Mouse (Mus musculus) ES-E14 (cell line): ENCODE results near the gene Top2a. TPM values are rescaled to one million over a fixed set of nuclear protein-coding genes. Genes with fewer than 3 reads are reported as not detected.
A peak's percentile ranks its signal among the peaks of the same experiment; 100 is the strongest.

ENCODE experiments used
- DNase-seq: peaks from one replicate; pipeline ENCODE4 v3.0.0-alpha.2; 2013; ENCODE audit warnings: low read depth, low spot score
- H3K27ac ChIP-seq: 2 replicates; pipeline ENCODE4 v1.5.1; 2012; ENCODE audit warnings: low read depth, mild to moderate bottlenecking, low read length, moderate library complexity, mixed read lengths; ENCODE audit not compliant: poor library complexity, insufficient read depth, severe bottlenecking
- H3K36me3 ChIP-seq: 2 replicates; pipeline ENCODE4 v1.6.1; 2012; ENCODE audit warnings: mild to moderate bottlenecking, low read length, moderate library complexity, mixed read lengths; ENCODE audit not compliant: control insufficient read depth, poor library complexity, insufficient read depth, severe bottlenecking
- H3K4me1 ChIP-seq, 2 experiments: fragments of 150-350 bp in 1 of 2; sonication (generic) in 1 of 2; 2 replicates each; pipeline ENCODE4 v1.6.1; 2012; ENCODE audit warnings: low read length in 2 of 2, mild to moderate bottlenecking in 1 of 2, mixed read lengths in 1 of 2; ENCODE audit not compliant: control insufficient read depth in 2 of 2, insufficient read depth in 2 of 2, poor library complexity in 1 of 2
- H3K4me3 ChIP-seq, 2 experiments: fragments of 150-350 bp in 1 of 2; sonication (generic) in 1 of 2; 2 replicates each; pipeline ENCODE4 v1.5.1; 2012; ENCODE audit warnings: low read length in 2 of 2, low read depth in 1 of 2, mild to moderate bottlenecking in 1 of 2, mixed read lengths in 1 of 2; ENCODE audit not compliant: insufficient read depth in 1 of 2, poor library complexity in 1 of 2, severe bottlenecking in 1 of 2
- H3K9ac ChIP-seq: 2 replicates; pipeline ENCODE4 v1.6.1; 2012; ENCODE audit warnings: low read depth, mild to moderate bottlenecking, low read length, mixed read lengths; ENCODE audit not compliant: poor library complexity, insufficient read depth, severe bottlenecking
- H3K9me3 ChIP-seq: fragments of 150-350 bp; sonication (generic); 2 replicates; pipeline ENCODE4 v1.6.1; 2012; ENCODE audit warnings: low read depth, mild to moderate bottlenecking, low read length; ENCODE audit not compliant: control insufficient read depth, insufficient read depth
- CHD2 ChIP-seq: IDR thresholded peaks from 2 replicates; pipeline ENCODE4 v1.6.1; 2014; ENCODE audit warnings: mild to moderate bottlenecking, low read depth, low read length, inconsistent platforms
- HCFC1 ChIP-seq: IDR thresholded peaks from 2 replicates; pipeline ENCODE4 v1.6.1; 2012; ENCODE audit warnings: low read length, inconsistent platforms, borderline replicate concordance; ENCODE audit not compliant: insufficient read depth
- MAFK ChIP-seq: IDR thresholded peaks from 2 replicates; pipeline ENCODE4 v1.6.1; 2014; ENCODE audit warnings: mild to moderate bottlenecking, low read depth, low read length, inconsistent platforms; ENCODE audit not compliant: insufficient read depth
- ZC3H11A ChIP-seq: IDR thresholded peaks from 2 replicates; pipeline ENCODE4 v1.6.1; 2012; ENCODE audit warnings: low read depth, mild to moderate bottlenecking, inconsistent platforms, low read length, borderline replicate concordance
- ZNF384 ChIP-seq: IDR thresholded peaks from 2 replicates; pipeline ENCODE4 v1.6.1; 2012; ENCODE audit warnings: low read depth, low read length, inconsistent platforms
- in situ Hi-C, 2 experiments: fragments of 600-800 bp; cut with MboI; formaldehyde crosslinking; loops; one replicate each; pipeline ENCODE4 v1.15.1; 2025; ENCODE audit warnings: low sequenced_read_pairs in 2 of 2, inconsistent platforms in 1 of 2; ENCODE audit not compliant: unreplicated experiment in 2 of 2
- total RNA-seq: library from RNA; depleted of rRNA; stranded (reverse); fragments of 300-350 nt; gene quantifications from 2 replicates; pipeline ENCODE4 v1.2.3, GENCODE M21; 2012

Top2a gene
- total RNA-seq, 1 experiment = 353 TPM

GRCm38 (mm10) chr11:98953361-98953760 is 70.6 kb downstream of the Top2a start:
- Histone ChIP-seq H3K36me3 (peaks cover 7% of the 10 kb centered on the region; the same call in 1 of the 2 replicates), H3K27ac (peak overlapping the region; percentile 89), H3K4me3 (peak overlapping the region in 1 of 2 experiments; percentile 9; a peak in 1 of 4 replicates), H3K9me3 (no peaks in the 10 kb centered on the region), H3K9ac (peak overlapping the region; percentile 35; the same call in 1 of the 2 replicates), H3K4me1 (peaks cover 6 to 42% of the 10 kb centered on the region in 2 experiments; a peak in 3 of 4 replicates)
- TF ChIP-seq CHD2 (no peak), ZNF384 (no peak), HCFC1 (no peak), ZC3H11A (no peak), MAFK (no peak)
- in situ Hi-C loops = no loop called here
- DNase-seq = no peak

GRCm38 (mm10) chr11:98952736-98953135 is 71.3 kb downstream of the Top2a start:
- Histone ChIP-seq H3K9ac (no peak overlapping the region), H3K4me3 (no peak overlapping the region), H3K36me3 (peaks cover 7% of the 10 kb centered on the region; the same call in 1 of the 2 replicates), H3K9me3 (no peaks in the 10 kb centered on the region), H3K27ac (peak overlapping the region; percentile 89), H3K4me1 (peaks cover 6 to 42% of the 10 kb centered on the region in 2 experiments; a peak in 3 of 4 replicates)
- DNase-seq = no peak
- TF ChIP-seq ZNF384 (no peak), ZC3H11A (no peak), CHD2 (no peak), MAFK (no peak), HCFC1 (no peak)
- in situ Hi-C loops = no loop called here

- in situ Hi-C loops = no loop called here
- TF ChIP-seq ZNF384 = peak; percentile 77
- 0 out of 2 replicates have a peak, but pooled peaks have one; percentile 2 for TF ChIP-seq MAFK
- TF ChIP-seq ZC3H11A = no peak
- no peak overlapping the region for H3K4me3 ChIP-seq
- peaks cover 6 to 42% of the 10 kb centered on the region in 2 experiments; a peak in 3 of 4 replicates for H3K4me1 ChIP-seq
- H3K27ac ChIP-seq = peak overlapping the region; percentile 89; the same call in 1 of the 2 replicates
- H3K36me3 ChIP-seq = peaks cover 7% of the 10 kb centered on the region; the same call in 1 of the 2 replicates
- H3K9ac ChIP-seq = no peak overlapping the region
- no peak for DNase-seq
- no peaks in the 10 kb centered on the region for H3K9me3 ChIP-seq
Observed at GRCm38 (mm10) chr11:98952111-98952510, 71.9 kb downstream of the Top2a start.

DNA sequence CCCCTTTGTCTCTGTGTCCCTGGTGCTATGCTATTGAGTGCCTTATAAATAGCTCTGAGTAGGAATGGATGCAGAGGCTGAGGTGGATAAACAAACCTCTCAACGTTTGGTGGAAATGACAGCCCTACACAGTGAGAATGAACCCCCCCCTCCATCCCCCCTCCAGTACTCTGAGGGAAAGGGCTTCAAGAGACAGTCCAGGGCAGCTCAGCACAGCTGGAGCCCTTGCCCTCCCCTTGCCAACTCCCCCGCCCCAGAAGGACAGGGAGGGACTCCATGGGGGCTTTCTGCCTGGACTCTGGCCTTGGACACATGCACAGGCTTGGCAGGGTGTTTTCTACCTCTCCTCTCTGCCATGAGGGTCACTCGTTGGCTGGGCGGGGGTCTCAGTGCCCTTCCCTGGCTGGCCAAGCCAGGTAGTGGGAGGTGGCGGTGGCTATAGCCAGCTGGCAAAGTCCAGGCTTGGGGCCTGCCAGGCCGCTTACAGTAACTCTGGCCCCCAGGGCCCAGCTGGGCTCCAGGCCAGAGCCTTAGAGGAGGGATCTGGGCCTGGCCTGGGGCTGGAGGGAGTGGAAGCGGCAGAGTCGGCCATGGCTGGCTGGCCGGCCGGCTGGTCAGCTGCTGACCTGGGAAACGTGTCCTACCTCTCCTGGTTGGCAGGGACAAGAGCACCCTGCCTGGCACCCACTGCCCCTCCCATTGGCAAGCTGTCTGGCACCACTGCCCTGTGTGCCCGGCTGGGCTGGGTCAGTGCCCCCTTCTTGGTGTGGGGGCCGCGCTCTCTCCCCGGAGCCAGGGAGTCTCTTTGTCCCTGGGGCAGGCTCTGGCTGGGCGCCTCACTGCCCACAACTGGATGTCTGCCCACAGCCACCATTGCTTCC is 72.7 kb downstream of the Top2a start:
- Histone ChIP-seq H3K9me3 (no peaks in the 10 kb centered on the region), H3K36me3 (peaks cover 5% of the 10 kb centered on the region; the same call in 1 of the 2 replicates), H3K27ac (no peak overlapping the region), H3K4me3 (no peak overlapping the region), H3K9ac (no peak overlapping the region), H3K4me1 (peaks cover 6 to 40% of the 10 kb centered on the region in 2 experiments; a peak in 3 of 4 replicates)
- in situ Hi-C loops = no loop called here
- no peak for DNase-seq
- no peak for TF ChIP-seq HCFC1
- TF ChIP-seq ZNF384 = no peak
- TF ChIP-seq CHD2 = no peak
- TF ChIP-seq MAFK = no peak
